Mouse (Mus musculus) stomach, embryonic 15.5 days (tissue): ENCODE results near the gene Gm21969. TPM values are rescaled to one million over a fixed set of nuclear protein-coding genes. Genes with fewer than 3 reads are reported as not detected.
A peak's percentile ranks its signal among the peaks of the same experiment; 100 is the strongest.

Source experiments
- ATAC-seq: fragments of 200-750 bp; cut with Nextera tagmentation; 2 replicates; pipeline ENCODE4 v1.8.0; 2017; ENCODE audit warnings: low read depth, moderate number of reproducible peaks, moderate TSS enrichment; ENCODE audit not compliant: insufficient read depth, low FRiP score
- H3K27ac ChIP-seq: fragments of 300-500 bp; sonication (generic); 2 replicates; pipeline ENCODE4 v1.5.1; 2015; ENCODE audit warnings: mild to moderate bottlenecking, inconsistent platforms
- H3K27me3 ChIP-seq: fragments of 300-500 bp; sonication (generic); replicated peaks from 2 replicates; pipeline ENCODE4 v1.6.1; 2015; ENCODE audit warnings: inconsistent platforms
- H3K36me3 ChIP-seq: fragments of 300-500 bp; sonication (generic); 2 replicates; pipeline ENCODE4 v1.6.1; 2015; ENCODE audit warnings: inconsistent platforms
- H3K4me1 ChIP-seq: fragments of 300-500 bp; sonication (generic); 2 replicates; pipeline ENCODE4 v1.6.1; 2015; ENCODE audit warnings: inconsistent platforms
- H3K4me2 ChIP-seq: fragments of 300-500 bp; sonication (generic); 2 replicates; pipeline ENCODE4 v1.6.1; 2015; ENCODE audit warnings: mild to moderate bottlenecking, inconsistent platforms
- H3K4me3 ChIP-seq: fragments of 300-500 bp; sonication (generic); replicated peaks from 2 replicates; pipeline ENCODE4 v1.5.1; 2015; ENCODE audit warnings: inconsistent platforms
- H3K9ac ChIP-seq: fragments of 300-500 bp; sonication (generic); 2 replicates; pipeline ENCODE4 v1.6.1; 2015; ENCODE audit warnings: inconsistent platforms
- H3K9me3 ChIP-seq: fragments of 300-500 bp; sonication (generic); 2 replicates; pipeline ENCODE4 v1.6.1; 2016; ENCODE audit warnings: inconsistent platforms
- WGBS: fragments of 180-500 bp; shearing (Covaris S2); methylation state at CpG from one replicate; pipeline ENCODE4 v1.1.7; 2015; 5-methylcytosine and 5-hydroxymethylcytosine counted together
- polyA plus RNA-seq: library from polyadenylated mRNA; unstranded; fragments of >200 nt; fragmentation: Nextera tagmentation; extraction: Ambion mirVana; gene quantifications from 2 replicates; pipeline ENCODE4 v1.2.1, GENCODE M21; 2015

The Gm21969 gene
- polyA plus RNA-seq, 1 experiment from 2014 or later = not detected

GRCm38 (mm10) chr4:139589351-139590027 is 13.5 kb upstream of the Gm21969 start:
- Histone ChIP-seq H3K9me3 (no peaks in the 10 kb centered on the region), H3K9ac (no peak overlapping the region), H3K4me2 (no peak overlapping the region), H3K36me3 (no peaks in the 10 kb centered on the region), H3K4me1 (peaks cover 17% of the 10 kb centered on the region), H3K27ac (no peak overlapping the region), H3K4me3 (no peak overlapping the region), H3K27me3 (no peaks in the 10 kb centered on the region)
- no peak for ATAC-seq
- 64% methylated on average over 5 of the region's 5 CpGs for WGBS

- no peak for ATAC-seq
- WGBS = 46% methylated on average over 4 of the region's 4 CpGs
- H3K4me1 ChIP-seq = peaks cover 14% of the 10 kb centered on the region
- H3K9ac ChIP-seq = no peak overlapping the region
- no peaks in the 10 kb centered on the region for H3K9me3 ChIP-seq
- no peaks in the 10 kb centered on the region for H3K27me3 ChIP-seq
- H3K4me3 ChIP-seq = no peak overlapping the region
- no peak overlapping the region for H3K27ac ChIP-seq
- no peak overlapping the region for H3K4me2 ChIP-seq
- no peaks in the 10 kb centered on the region for H3K36me3 ChIP-seq
Measured at GRCm38 (mm10) chr4:139590446-139590845, 12.5 kb upstream of the Gm21969 start.

DNA sequence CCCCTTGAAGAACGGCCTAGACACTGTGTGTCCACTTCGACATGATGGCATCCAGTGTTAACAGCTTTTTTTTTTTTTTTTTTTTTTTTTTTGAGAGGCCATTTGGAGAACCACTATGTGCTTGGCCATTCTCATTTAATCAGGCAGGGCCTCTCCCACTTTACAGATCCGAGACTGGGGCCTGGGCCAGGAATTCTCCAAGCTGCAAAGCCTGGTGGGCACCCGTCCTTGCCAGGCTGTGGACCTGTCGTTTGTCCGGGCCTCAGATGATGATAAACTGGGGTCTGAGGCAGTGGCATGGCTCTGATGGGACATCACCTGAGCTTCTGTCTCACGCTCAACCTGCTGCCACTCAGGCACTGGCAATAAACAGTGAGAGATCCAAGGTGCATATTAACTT is 10.1 kb upstream of the Gm21969 start:
- 65% methylated on average over 7 of the region's 7 CpGs for WGBS
- ATAC-seq = no peak
- H3K27ac ChIP-seq = no peak overlapping the region

GRCm38 (mm10) chr4:139593383-139593782 is 9.6 kb upstream of the Gm21969 start:
- H3K27ac ChIP-seq = no peak overlapping the region
- no peak overlapping the region for H3K4me2 ChIP-seq
- H3K4me1 ChIP-seq = peaks cover 41% of the 10 kb centered on the region
- no peaks in the 10 kb centered on the region for H3K36me3 ChIP-seq
- H3K9ac ChIP-seq = no peak overlapping the region
- no peak for ATAC-seq
- H3K9me3 ChIP-seq = no peaks in the 10 kb centered on the region
- H3K4me3 ChIP-seq = no peak overlapping the region
- 77% methylated on average over 6 of the region's 6 CpGs for WGBS
- no peaks in the 10 kb centered on the region for H3K27me3 ChIP-seq

More for the DNA sequence above, 10.1 kb upstream of the Gm21969 start:
- Histone ChIP-seq H3K27me3 (no peaks in the 10 kb centered on the region), H3K9me3 (no peaks in the 10 kb centered on the region), H3K4me3 (no peak overlapping the region), H3K4me2 (no peak overlapping the region), H3K4me1 (peaks cover 36% of the 10 kb centered on the region), H3K36me3 (no peaks in the 10 kb centered on the region), H3K9ac (no peak overlapping the region)

DNA sequence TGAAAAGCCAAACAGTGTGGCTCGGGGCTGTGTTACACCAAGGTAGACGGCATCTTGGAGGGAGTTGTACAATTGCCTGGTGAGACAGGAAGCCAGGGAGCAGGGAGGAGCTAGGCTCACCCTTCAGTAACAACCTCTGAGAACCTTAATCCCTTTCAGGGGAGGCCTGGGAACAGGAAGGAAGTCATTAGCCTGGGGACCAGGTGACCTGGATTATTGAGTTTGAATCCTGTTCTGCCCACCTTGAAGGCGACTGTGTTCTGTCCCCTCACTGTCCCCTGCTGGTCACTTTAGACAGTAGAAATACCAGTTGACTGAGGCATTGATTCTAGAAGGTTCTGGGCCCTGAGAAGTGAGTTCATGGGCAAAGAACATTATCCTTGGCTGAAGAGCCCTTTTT is 8.9 kb upstream of the Gm21969 start:
- 53% methylated on average over 3 of the region's 3 CpGs for WGBS
- H3K27me3 ChIP-seq = no peaks in the 10 kb centered on the region
- no peak overlapping the region for H3K4me3 ChIP-seq
- H3K4me1 ChIP-seq = peaks cover 48% of the 10 kb centered on the region
- H3K9ac ChIP-seq = no peak overlapping the region
- H3K4me2 ChIP-seq = no peak overlapping the region
- no peak overlapping the region for H3K27ac ChIP-seq
- no peak for ATAC-seq
- no peaks in the 10 kb centered on the region for H3K36me3 ChIP-seq
- no peaks in the 10 kb centered on the region for H3K9me3 ChIP-seq

DNA sequence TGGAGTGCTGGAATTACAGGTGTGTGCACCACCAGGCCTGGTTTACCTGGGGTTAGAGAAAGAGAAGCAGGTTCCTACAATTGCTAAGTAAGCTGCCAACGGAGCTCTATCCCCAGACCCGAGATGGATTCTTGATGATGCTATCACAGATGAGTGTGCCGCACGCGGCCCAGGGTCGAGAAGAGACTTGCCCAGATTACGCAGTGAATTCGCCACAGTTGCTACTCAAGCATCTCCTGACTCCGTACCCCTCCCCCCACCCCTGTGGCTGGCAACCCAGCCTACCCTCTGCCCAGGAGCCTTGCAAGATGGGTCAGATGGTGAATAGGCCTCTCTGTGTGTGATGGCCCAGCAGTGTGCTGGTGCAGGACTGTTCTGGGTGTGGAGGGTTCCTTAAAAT is 6.3 kb upstream of the Gm21969 start:
- no peaks in the 10 kb centered on the region for H3K27me3 ChIP-seq
- no peak overlapping the region for H3K9ac ChIP-seq
- H3K4me2 ChIP-seq = no peak overlapping the region
- WGBS = 45% methylated on average over 9 of the region's 9 CpGs
- H3K27ac ChIP-seq = peak overlapping the region; percentile 94
- no peaks in the 10 kb centered on the region for H3K36me3 ChIP-seq
- H3K4me3 ChIP-seq = no peak overlapping the region
- H3K4me1 ChIP-seq = peaks cover 51% of the 10 kb centered on the region
- H3K9me3 ChIP-seq = no peaks in the 10 kb centered on the region
- ATAC-seq = no peak

- 40% methylated on average over 20 of the region's 20 CpGs for WGBS
- Histone ChIP-seq H3K4me3 (no peak overlapping the region), H3K9ac (no peak overlapping the region), H3K9me3 (no peaks in the 10 kb centered on the region), H3K4me2 (peak overlapping the region; percentile 49), H3K36me3 (no peaks in the 10 kb centered on the region), H3K4me1 (peaks cover 60% of the 10 kb centered on the region), H3K27me3 (no peaks in the 10 kb centered on the region), H3K27ac (peak overlapping the region; percentile 94)
- ATAC-seq = peak; percentile 15; the same call in 1 of the 2 replicates
Measured at GRCm38 (mm10) chr4:139597286-139598284, 5.4 kb upstream of the Gm21969 start.

DNA sequence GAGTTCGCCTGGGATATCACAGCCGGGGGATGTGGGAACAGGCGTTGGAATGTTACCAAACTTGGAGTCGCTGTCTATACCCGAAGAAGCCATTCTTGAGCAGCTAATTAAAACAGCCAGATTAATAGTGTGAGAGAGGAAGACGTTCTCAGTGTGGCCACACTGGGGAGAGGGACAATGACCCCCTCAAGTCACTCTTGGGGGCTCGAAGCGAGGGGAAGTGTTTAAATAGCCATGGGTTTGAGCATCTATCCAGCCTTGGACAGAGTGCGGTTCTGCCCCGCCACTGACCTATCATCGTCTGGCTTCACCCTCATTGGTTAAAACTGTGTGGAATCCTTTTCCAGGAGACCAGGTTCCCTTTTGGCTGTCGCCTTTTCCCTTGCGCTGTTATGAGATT is 4.6 kb upstream of the Gm21969 start:
- H3K4me2 ChIP-seq = peak overlapping the region; percentile 49
- 0 out of 2 replicates have a peak overlapping the region, but pooled peaks have one; percentile 10 for H3K4me3 ChIP-seq
- peaks cover 67% of the 10 kb centered on the region for H3K4me1 ChIP-seq
- 22% methylated on average over 13 of the region's 13 CpGs for WGBS
- no peak for ATAC-seq
- no peak overlapping the region for H3K9ac ChIP-seq
- H3K27ac ChIP-seq = peak overlapping the region; percentile 94
- H3K36me3 ChIP-seq = no peaks in the 10 kb centered on the region
- no peaks in the 10 kb centered on the region for H3K27me3 ChIP-seq
- no peaks in the 10 kb centered on the region for H3K9me3 ChIP-seq

DNA sequence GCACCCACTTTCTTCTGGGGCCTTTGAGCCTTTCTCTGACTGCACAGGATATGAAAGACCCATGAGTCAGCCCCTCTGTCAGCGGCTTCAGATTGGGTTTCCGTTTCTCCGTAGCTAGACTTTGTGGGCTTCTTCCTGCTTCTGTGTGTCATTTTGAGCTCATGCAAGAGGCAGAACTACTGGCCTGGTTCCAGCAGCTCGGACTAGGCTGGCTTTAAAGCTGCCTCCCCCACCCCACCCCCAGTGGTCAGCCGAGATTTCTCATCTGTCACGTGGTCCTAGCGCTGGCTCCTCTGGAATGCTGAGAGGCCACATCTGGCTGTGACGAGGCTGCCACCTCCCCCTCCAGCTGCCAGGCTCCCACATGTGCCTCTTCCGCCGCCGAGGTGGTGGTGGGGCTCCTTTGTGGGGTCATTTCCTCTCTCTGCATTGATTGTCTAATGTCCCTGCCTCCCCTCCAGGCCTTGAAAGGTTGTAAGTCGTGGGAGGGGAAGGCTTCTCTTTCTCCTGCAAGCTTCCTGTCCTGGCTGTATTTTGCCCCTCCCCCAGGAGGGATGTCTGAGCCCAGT is 4.0 kb upstream of the Gm21969 start:
- no peak overlapping the region for H3K9ac ChIP-seq
- H3K36me3 ChIP-seq = no peaks in the 10 kb centered on the region
- H3K4me1 ChIP-seq = peaks cover 67% of the 10 kb centered on the region
- WGBS = 0% methylated on average over 12 of the region's 12 CpGs
- peak overlapping the region; percentile 94 for H3K27ac ChIP-seq
- peak; percentile 61 for ATAC-seq
- no peaks in the 10 kb centered on the region for H3K27me3 ChIP-seq
- H3K4me2 ChIP-seq = peak overlapping the region; percentile 49
- no peaks in the 10 kb centered on the region for H3K9me3 ChIP-seq
- peak overlapping the region; percentile 10; the same call in 1 of the 2 replicates for H3K4me3 ChIP-seq

DNA sequence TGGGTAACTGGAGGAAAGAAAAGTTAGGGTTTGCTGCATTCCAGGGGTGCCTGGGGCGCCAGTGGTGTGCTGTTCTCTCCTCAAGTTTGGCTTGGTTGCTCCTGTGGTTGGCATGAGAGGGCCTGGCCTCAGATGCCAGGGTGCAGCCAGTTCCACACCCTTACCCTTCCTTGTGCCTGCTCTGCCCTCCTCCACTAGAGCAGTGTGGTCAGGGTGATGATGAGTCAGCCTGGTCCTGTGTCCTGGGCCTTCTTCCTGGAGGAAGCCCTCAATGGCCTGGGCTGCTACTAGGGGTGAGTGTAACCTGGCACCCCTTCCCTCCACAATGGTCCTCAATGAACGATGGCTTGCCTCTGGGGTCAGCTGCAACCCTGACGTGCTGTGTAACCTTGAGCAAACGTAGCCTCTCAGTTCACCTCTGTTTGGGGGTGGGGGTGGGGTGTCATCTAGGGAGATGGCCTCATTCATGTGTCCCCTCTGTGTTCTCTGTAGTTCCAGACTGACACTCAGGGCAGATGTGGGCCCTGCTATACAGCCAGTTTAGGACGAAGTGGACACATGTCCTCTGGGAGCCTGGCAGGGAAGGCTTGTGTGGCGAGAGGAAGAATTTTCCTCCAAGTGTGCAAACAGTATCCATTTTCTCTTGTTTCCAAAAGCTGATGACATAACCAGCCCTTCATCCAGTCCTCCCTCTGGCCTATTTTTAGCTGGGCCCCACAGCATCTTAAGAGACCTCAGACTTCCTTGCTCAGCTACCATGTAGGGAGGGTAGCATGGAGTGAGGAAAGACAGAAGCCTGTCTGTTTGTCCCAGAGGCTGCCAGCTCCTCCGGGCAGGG is 1.2 kb upstream of the Gm21969 start:
- no peak for ATAC-seq
- no peak overlapping the region for H3K9ac ChIP-seq
- 37% methylated on average over 7 of the region's 7 CpGs for WGBS
- H3K27ac ChIP-seq = peak overlapping the region; percentile 84
- H3K4me3 ChIP-seq = no peak overlapping the region
- H3K27me3 ChIP-seq = no peaks in the 10 kb centered on the region
- peak overlapping the region; percentile 32; the same call in 1 of the 2 replicates for H3K4me2 ChIP-seq
- H3K36me3 ChIP-seq = 0 out of 2 replicates have a peak, but pooled peaks cover 6% of the 10 kb centered on the region
- no peaks in the 10 kb centered on the region for H3K9me3 ChIP-seq
- H3K4me1 ChIP-seq = peaks cover 53% of the 10 kb centered on the region

DNA sequence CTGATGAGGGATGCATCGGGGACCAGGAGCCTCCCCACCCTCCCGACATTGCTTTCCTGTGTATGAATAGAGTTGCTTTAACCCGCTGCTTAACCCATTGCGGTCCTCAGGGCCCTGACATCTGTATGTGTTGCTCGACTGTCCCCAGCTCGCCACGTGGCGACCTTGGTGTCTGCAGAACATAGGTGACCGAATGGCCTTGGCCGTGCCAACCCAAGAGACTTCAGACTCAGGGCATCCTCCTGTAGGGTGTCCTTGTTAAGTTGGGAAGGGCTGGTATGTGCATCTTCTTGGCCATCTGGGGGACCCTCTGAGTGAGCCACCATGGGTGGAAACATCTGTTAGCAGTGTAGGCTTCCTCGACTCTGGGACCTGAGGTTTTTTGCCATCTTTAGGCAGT is 2.2 kb downstream of the Gm21969 start:
- 83% methylated on average over 11 of the region's 11 CpGs for WGBS
- Histone ChIP-seq H3K4me3 (no peak overlapping the region), H3K27ac (no peak overlapping the region), H3K4me1 (peaks cover 21% of the 10 kb centered on the region), H3K36me3 (0 out of 2 replicates have a peak, but pooled peaks cover 9% of the 10 kb centered on the region), H3K27me3 (no peaks in the 10 kb centered on the region), H3K4me2 (no peak overlapping the region), H3K9ac (no peak overlapping the region), H3K9me3 (no peaks in the 10 kb centered on the region)
- no peak for ATAC-seq
